Mouse (Mus musculus): ENCODE data around the gene Smurf1. TPM values are rescaled to one million over a fixed set of nuclear protein-coding genes. Genes with fewer than 3 reads are reported as not detected.

The Smurf1 gene
- polyA plus RNA-seq, 1 experiment from 2014 or later, result 17.2 TPM

GRCm38 (mm10) chr5:144937304-144937703 lies 28.3 kb downstream of the Smurf1 start:
- WGBS, result 65% methylated on average over 2 of the region's 2 CpGs

GRCm38 (mm10) chr5:144933486-144933885 lies 32.2 kb downstream of the Smurf1 start:
- H3K27ac ChIP-seq (ENCODE audit: low read depth), result no peak overlapping the region
- H3K4me3 ChIP-seq (ENCODE audit: low read depth, low read length), result no peak overlapping the region
- no peak overlapping the region for H3K9ac ChIP-seq (ENCODE audit: low read length)
- H3K4me1 ChIP-seq (replicated peaks; ENCODE audit: control insufficient read depth, insufficient read depth, low read length), result peaks cover 10% of the 10 kb centered on the region
- no peaks in the 10 kb centered on the region for H3K27me3 ChIP-seq (replicated peaks; ENCODE audit: control insufficient read depth, insufficient read depth, low read length)
- no peak overlapping the region for H3K4me2 ChIP-seq (ENCODE audit: low read length)
- 47% methylated on average over 4 of the region's 4 CpGs for WGBS
- ATAC-seq (replicated peaks; ENCODE audit: low FRiP score, low TSS enrichment, low read depth) (no peak), DNase-seq (ENCODE audit: low spot score) (no peak)
- H3K36me3 ChIP-seq (ENCODE audit: control insufficient read depth, insufficient read depth, low read length), result no peaks in the 10 kb centered on the region
- no peaks in the 10 kb centered on the region for H3K9me3 ChIP-seq (ENCODE audit: control insufficient read depth, low read length)

More at GRCm38 (mm10) chr5:144937304-144937703, 28.3 kb downstream of the Smurf1 start:
- Histone ChIP-seq H3K9ac (ENCODE audit: low read length) (no peak overlapping the region), H3K4me1 (replicated peaks; ENCODE audit: control insufficient read depth, insufficient read depth, low read length) (peaks cover 9% of the 10 kb centered on the region; the same call in 1 of the 2 replicates), H3K27me3 (replicated peaks; ENCODE audit: control insufficient read depth, insufficient read depth, low read length) (no peaks in the 10 kb centered on the region), H3K4me2 (ENCODE audit: low read length) (no peak overlapping the region), H3K27ac (ENCODE audit: low read depth) (no peak overlapping the region), H3K4me3 (ENCODE audit: low read depth, low read length) (no peak overlapping the region), H3K9me3 (ENCODE audit: control insufficient read depth, low read length) (no peaks in the 10 kb centered on the region), H3K36me3 (ENCODE audit: control insufficient read depth, insufficient read depth, low read length) (no peaks in the 10 kb centered on the region)
- DNase-seq (ENCODE audit: low spot score) (no peak), ATAC-seq (replicated peaks; ENCODE audit: low FRiP score, low TSS enrichment, low read depth) (no peak)

GRCm38 (mm10) chr5:144931841-144932240 lies 33.8 kb downstream of the Smurf1 start:
- Histone ChIP-seq H3K9ac (ENCODE audit: low read length) (no peak overlapping the region), H3K4me1 (replicated peaks; ENCODE audit: control insufficient read depth, insufficient read depth, low read length) (peaks cover 17% of the 10 kb centered on the region), H3K4me2 (ENCODE audit: low read length) (no peak overlapping the region), H3K27me3 (replicated peaks; ENCODE audit: control insufficient read depth, insufficient read depth, low read length) (no peaks in the 10 kb centered on the region), H3K27ac (ENCODE audit: low read depth) (no peak overlapping the region), H3K9me3 (ENCODE audit: control insufficient read depth, low read length) (no peaks in the 10 kb centered on the region), H3K4me3 (ENCODE audit: low read depth, low read length) (no peak overlapping the region), H3K36me3 (ENCODE audit: control insufficient read depth, insufficient read depth, low read length) (no peaks in the 10 kb centered on the region)
- DNase-seq (ENCODE audit: low spot score), result no peak
- no peak for ATAC-seq (replicated peaks; ENCODE audit: low FRiP score, low TSS enrichment, low read depth)
- 80% methylated on average over 5 of the region's 5 CpGs for WGBS

- no peaks in the 10 kb centered on the region for H3K9me3 ChIP-seq (ENCODE audit: control insufficient read depth, low read length)
- no peaks in the 10 kb centered on the region for H3K27me3 ChIP-seq (replicated peaks; ENCODE audit: control insufficient read depth, insufficient read depth, low read length)
- H3K36me3 ChIP-seq (ENCODE audit: control insufficient read depth, insufficient read depth, low read length), result no peaks in the 10 kb centered on the region
- DNase-seq (ENCODE audit: low spot score) (no peak), ATAC-seq (replicated peaks; ENCODE audit: low FRiP score, low TSS enrichment, low read depth) (no peak)
- no peak overlapping the region for H3K9ac ChIP-seq (ENCODE audit: low read length)
- H3K4me3 ChIP-seq (ENCODE audit: low read depth, low read length), result no peak overlapping the region
- 55% methylated on average over 11 of the region's 11 CpGs for WGBS
- H3K4me1 ChIP-seq (replicated peaks; ENCODE audit: control insufficient read depth, insufficient read depth, low read length), result peaks cover 10% of the 10 kb centered on the region
- no peak overlapping the region for H3K27ac ChIP-seq (ENCODE audit: low read depth)
- H3K4me2 ChIP-seq (ENCODE audit: low read length), result no peak overlapping the region
Observed at GRCm38 (mm10) chr5:144928856-144929713, 36.6 kb downstream of the Smurf1 start.

GRCm38 (mm10) chr5:144926275-144926674 lies 39.4 kb downstream of the Smurf1 start:
- Histone ChIP-seq H3K36me3 (ENCODE audit: control insufficient read depth, insufficient read depth, low read length) (no peaks in the 10 kb centered on the region), H3K4me2 (ENCODE audit: low read length) (no peak overlapping the region), H3K27ac (ENCODE audit: low read depth) (no peak overlapping the region), H3K4me1 (replicated peaks; ENCODE audit: control insufficient read depth, insufficient read depth, low read length) (peaks cover 13% of the 10 kb centered on the region), H3K27me3 (replicated peaks; ENCODE audit: control insufficient read depth, insufficient read depth, low read length) (no peaks in the 10 kb centered on the region), H3K9me3 (ENCODE audit: control insufficient read depth, low read length) (no peaks in the 10 kb centered on the region), H3K4me3 (ENCODE audit: low read depth, low read length) (no peak overlapping the region), H3K9ac (ENCODE audit: low read length) (no peak overlapping the region)
- WGBS, result 86% methylated on average over 2 of the region's 2 CpGs
- no peak for ATAC-seq (replicated peaks; ENCODE audit: low FRiP score, low TSS enrichment, low read depth)
- no peak for DNase-seq (ENCODE audit: low spot score)

GRCm38 (mm10) chr5:144923351-144923750 lies 42.3 kb downstream of the Smurf1 start:
- no peak for DNase-seq (ENCODE audit: low spot score)
- Histone ChIP-seq H3K4me3 (ENCODE audit: low read depth, low read length) (no peak overlapping the region), H3K27ac (ENCODE audit: low read depth) (no peak overlapping the region), H3K4me1 (replicated peaks; ENCODE audit: control insufficient read depth, insufficient read depth, low read length) (peaks cover 26% of the 10 kb centered on the region), H3K27me3 (replicated peaks; ENCODE audit: control insufficient read depth, insufficient read depth, low read length) (no peaks in the 10 kb centered on the region), H3K9me3 (ENCODE audit: control insufficient read depth, low read length) (no peaks in the 10 kb centered on the region), H3K36me3 (ENCODE audit: control insufficient read depth, insufficient read depth, low read length) (no peaks in the 10 kb centered on the region), H3K9ac (ENCODE audit: low read length) (no peak overlapping the region), H3K4me2 (ENCODE audit: low read length) (no peak overlapping the region)
- WGBS, result 47% methylated on average over 6 of the region's 6 CpGs
- ATAC-seq (replicated peaks; ENCODE audit: low FRiP score, low TSS enrichment, low read depth), result no peak

GRCm38 (mm10) chr5:144919790-144920189 lies 45.9 kb downstream of the Smurf1 start:
- Histone ChIP-seq H3K9me3 (ENCODE audit: control insufficient read depth, low read length) (no peaks in the 10 kb centered on the region), H3K4me3 (ENCODE audit: low read depth, low read length) (no peak overlapping the region), H3K27me3 (replicated peaks; ENCODE audit: control insufficient read depth, insufficient read depth, low read length) (no peaks in the 10 kb centered on the region), H3K4me1 (replicated peaks; ENCODE audit: control insufficient read depth, insufficient read depth, low read length) (peaks cover 23% of the 10 kb centered on the region), H3K9ac (ENCODE audit: low read length) (no peak overlapping the region), H3K4me2 (ENCODE audit: low read length) (no peak overlapping the region), H3K36me3 (ENCODE audit: control insufficient read depth, insufficient read depth, low read length) (no peaks in the 10 kb centered on the region), H3K27ac (ENCODE audit: low read depth) (no peak overlapping the region)
- ATAC-seq (replicated peaks; ENCODE audit: low FRiP score, low TSS enrichment, low read depth) (no peak), DNase-seq (ENCODE audit: low spot score) (no peak)
- WGBS, result 82% methylated on average over 8 of the region's 8 CpGs

- no peak overlapping the region for H3K4me3 ChIP-seq (ENCODE audit: low read depth, low read length)
- H3K4me2 ChIP-seq (ENCODE audit: low read length), result no peak overlapping the region
- no peak overlapping the region for H3K27ac ChIP-seq (ENCODE audit: low read depth)
- no peak for DNase-seq (ENCODE audit: low spot score)
- no peak for ATAC-seq (replicated peaks; ENCODE audit: low FRiP score, low TSS enrichment, low read depth)
- peaks cover 28% of the 10 kb centered on the region for H3K4me1 ChIP-seq (replicated peaks; ENCODE audit: control insufficient read depth, insufficient read depth, low read length)
- no peak overlapping the region for H3K9ac ChIP-seq (ENCODE audit: low read length)
- H3K36me3 ChIP-seq (ENCODE audit: control insufficient read depth, insufficient read depth, low read length), result no peaks in the 10 kb centered on the region
- 65% methylated on average over 9 of the region's 9 CpGs for WGBS
- H3K27me3 ChIP-seq (replicated peaks; ENCODE audit: control insufficient read depth, insufficient read depth, low read length), result no peaks in the 10 kb centered on the region
- H3K9me3 ChIP-seq (ENCODE audit: control insufficient read depth, low read length), result no peaks in the 10 kb centered on the region
Observed at GRCm38 (mm10) chr5:144919194-144919593, 46.5 kb downstream of the Smurf1 start.

- no peak for DNase-seq (ENCODE audit: low spot score)
- 69% methylated on average over 8 of the region's 8 CpGs for WGBS
Observed at GRCm38 (mm10) chr5:144918204-144918603, 47.4 kb downstream of the Smurf1 start.

More at GRCm38 (mm10) chr5:144918204-144918603, 47.4 kb downstream of the Smurf1 start:
- H3K9ac ChIP-seq (ENCODE audit: low read length), result no peak overlapping the region
- H3K4me2 ChIP-seq (ENCODE audit: low read length), result no peak overlapping the region
- no peaks in the 10 kb centered on the region for H3K27me3 ChIP-seq (replicated peaks; ENCODE audit: control insufficient read depth, insufficient read depth, low read length)
- no peak overlapping the region for H3K4me3 ChIP-seq (ENCODE audit: low read depth, low read length)
- no peaks in the 10 kb centered on the region for H3K36me3 ChIP-seq (ENCODE audit: control insufficient read depth, insufficient read depth, low read length)
- H3K27ac ChIP-seq (ENCODE audit: low read depth), result no peak overlapping the region
- peaks cover 29% of the 10 kb centered on the region for H3K4me1 ChIP-seq (replicated peaks; ENCODE audit: control insufficient read depth, insufficient read depth, low read length)
- no peak for ATAC-seq (replicated peaks; ENCODE audit: low FRiP score, low TSS enrichment, low read depth)
- H3K9me3 ChIP-seq (ENCODE audit: control insufficient read depth, low read length), result no peaks in the 10 kb centered on the region
